Mouse (Mus musculus) CH12.LX (cell line): Measurements from ENCODE around the gene Nacc1.

Source experiments
- CTCF ChIP-seq, 2 experiments: IDR thresholded peaks in 1 of 2; conservative IDR thresholded peaks in 1 of 2; 2 replicates each; pipeline ENCODE4 v1.5.1; 2011 to 2012; ENCODE audit warnings: low read depth in 2 of 2, low read length in 2 of 2, improper control_type of control experiment in 1 of 2, inconsistent platforms in 1 of 2, mild to moderate bottlenecking in 1 of 2, moderate library complexity in 1 of 2
- E2F4 ChIP-seq: IDR thresholded peaks from 2 replicates; pipeline ENCODE4 v1.6.1; 2011; ENCODE audit warnings: low read depth, low read length, improper control_type of control experiment; ENCODE audit not compliant: insufficient replicate concordance
- EP300 ChIP-seq: IDR thresholded peaks from 2 replicates; pipeline ENCODE4 v1.6.1; 2011; ENCODE audit warnings: low read length, improper control_type of control experiment
- GABPA ChIP-seq: IDR thresholded peaks from 2 replicates; pipeline ENCODE4 v1.6.1; 2012; ENCODE audit warnings: low read depth, low read length, improper control_type of control experiment, inconsistent platforms; ENCODE audit not compliant: insufficient replicate concordance
- HCFC1 ChIP-seq: IDR thresholded peaks from 2 replicates; pipeline ENCODE4 v1.6.1; 2012; ENCODE audit warnings: low read depth, mild to moderate bottlenecking, inconsistent platforms, low read length, improper control_type of control experiment
- IRF4 ChIP-seq: IDR thresholded peaks from 2 replicates; pipeline ENCODE4 v1.6.1; 2014; ENCODE audit warnings: low read depth, mild to moderate bottlenecking, inconsistent platforms, low read length, improper control_type of control experiment
- KAT2A ChIP-seq: IDR thresholded peaks from 2 replicates; pipeline ENCODE4 v1.6.1; 2012; ENCODE audit warnings: low read length, improper control_type of control experiment, inconsistent platforms; ENCODE audit not compliant: insufficient replicate concordance
- MAFK ChIP-seq: IDR thresholded peaks from 2 replicates; pipeline ENCODE4 v1.6.1; 2011; ENCODE audit warnings: low read length, improper control_type of control experiment; ENCODE audit not compliant: insufficient replicate concordance
- MAX ChIP-seq: IDR thresholded peaks from 2 replicates; pipeline ENCODE4 v1.6.1; 2011; ENCODE audit warnings: low read length, improper control_type of control experiment
- POLR2A ChIP-seq: IDR thresholded peaks from 2 replicates; pipeline ENCODE4 v1.6.1; 2011; ENCODE audit warnings: low read depth, mild to moderate bottlenecking, improper control_type of control experiment, low read length
- RCOR1 ChIP-seq: conservative IDR thresholded peaks from 2 replicates; pipeline ENCODE4 v1.6.1; 2012; ENCODE audit warnings: low read depth, mild to moderate bottlenecking, inconsistent platforms, low read length, improper control_type of control experiment
- UBTF ChIP-seq: IDR thresholded peaks from 2 replicates; pipeline ENCODE4 v1.6.1; 2012; ENCODE audit warnings: low read depth, mild to moderate bottlenecking, inconsistent platforms, low read length, improper control_type of control experiment, moderate library complexity

- TF ChIP-seq POLR2A = no peak
- no peak for TF ChIP-seq EP300
- no peak for TF ChIP-seq HCFC1
- TF ChIP-seq CTCF (conservative IDR thresholded peaks at IDR 0.05 in 1 of 2, IDR thresholded peaks at IDR 0.05 in 1 of 2; ENCODE audit: low read depth in 2 of 2, low read length in 2 of 2) = no peak
- no peak for TF ChIP-seq RCOR1
- no peak for TF ChIP-seq E2F4
- TF ChIP-seq IRF4 = no peak
- TF ChIP-seq MAFK = 0 out of 2 replicates have a peak, but pooled peaks have one; percentile 55
- no peak for TF ChIP-seq UBTF
- TF ChIP-seq MAX = no peak
- no peak for TF ChIP-seq GABPA
- no peak for TF ChIP-seq KAT2A
These were observed 57.5 kb downstream of the Nacc1 start for GRCm38 (mm10) chr8:84630145-84630544.
